Mouse (Mus musculus): ENCODE measurements around the gene Gm18596. TPM values are rescaled to one million over a fixed set of nuclear protein-coding genes. Genes with fewer than 3 reads are reported as not detected.
"Not testable (repeated sequence)": the region's sequence is repeated elsewhere in the genome, so short reads cannot be mapped to it uniquely, and the experiment has no call there.

Gene Gm18596
- not detected in 2 replicates for total RNA-seq (2014; rRNA removed; ENCODE audit: low replicate concordance)
- not detected in 2 replicates for polyA plus RNA-seq (2015; fragmentation: Nextera tagmentation; extraction: Ambion mirVana)

DNA sequence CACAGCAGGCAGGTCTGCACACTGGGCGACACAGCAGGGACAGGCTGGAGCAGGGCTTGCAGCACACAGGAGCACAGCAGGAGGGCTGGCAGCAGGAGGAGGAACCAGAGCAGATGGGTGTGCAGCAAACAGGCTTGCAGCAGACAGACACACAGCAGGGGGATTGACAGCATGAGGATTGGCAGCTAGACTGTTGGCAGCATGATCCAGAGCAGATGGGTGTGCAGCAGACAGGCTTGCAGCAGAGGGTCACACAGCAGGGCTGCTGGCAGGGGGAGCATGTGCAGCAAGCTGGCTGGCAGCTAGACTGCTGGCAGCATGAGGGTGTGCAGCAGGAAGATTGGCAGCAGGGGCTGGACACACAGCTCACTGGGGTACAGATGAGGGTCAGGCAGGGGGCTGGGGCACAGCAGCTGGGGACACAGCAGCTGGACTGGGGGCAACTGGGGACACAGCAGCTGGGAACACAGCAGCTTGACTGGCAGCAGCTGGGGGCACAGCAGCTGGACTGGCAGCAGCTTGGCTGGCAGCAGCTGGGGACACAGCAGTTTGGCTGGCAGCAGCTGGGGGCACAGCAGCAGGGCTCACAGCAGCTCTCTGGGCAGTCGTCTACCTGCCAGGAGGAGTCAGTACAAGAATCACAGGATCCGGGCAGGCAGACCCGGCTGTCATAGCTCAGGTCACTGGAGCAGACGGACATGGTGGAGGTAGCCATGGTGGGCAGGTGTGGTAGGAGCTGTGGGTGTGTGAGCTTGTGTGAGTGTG, at the start of gene Gm18596:
Gm18596 (minus strand) TSS at position 715 of the 765 bp plus-strand sequence.
- H3K4me1 ChIP-seq (ENCODE audit: control insufficient read depth, insufficient read depth); H3K27ac ChIP-seq (ENCODE audit: low read depth); H3K36me3 ChIP-seq (replicated peaks; ENCODE audit: control insufficient read depth, insufficient read depth, low read length); H3K9me3 ChIP-seq (replicated peaks; ENCODE audit: control insufficient read depth, low read length); DNase-seq (ENCODE audit: low spot score); ATAC-seq (ENCODE audit: insufficient read depth, low read depth); H3K4me2 ChIP-seq (ENCODE audit: low read depth, low read length); H3K9ac ChIP-seq (replicated peaks; ENCODE audit: low read depth, low read length); H3K4me3 ChIP-seq (ENCODE audit: low read depth, low read length); H3K27me3 ChIP-seq (ENCODE audit: control insufficient read depth, insufficient read depth, low read length): not testable (repeated sequence)
- 53% methylated on average over 4 of the region's 5 CpGs for WGBS

DNA sequence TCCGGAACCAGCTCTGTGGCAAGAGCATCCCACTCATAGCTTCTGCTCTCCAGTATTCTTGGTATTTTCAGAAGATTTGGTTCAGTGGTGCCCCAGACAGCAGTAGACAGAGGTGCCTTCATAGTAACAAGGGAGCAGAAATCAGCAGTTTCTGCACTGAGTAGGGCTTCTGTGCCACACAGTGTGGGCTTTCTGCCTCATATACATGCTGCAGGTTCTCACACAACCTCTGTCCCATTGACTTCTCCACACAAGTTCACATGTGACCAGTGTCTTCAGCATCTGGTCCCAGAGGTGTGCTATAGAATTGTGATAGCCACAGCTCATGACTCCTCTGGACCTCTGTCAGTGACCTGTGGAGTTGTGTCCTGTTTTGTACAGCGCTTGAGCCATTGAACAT, 46.2 kb upstream of the Gm18596 start:
- Histone ChIP-seq H3K27ac (ENCODE audit: low read depth) (no peak overlapping the region), H3K9me3 (replicated peaks; ENCODE audit: control insufficient read depth, low read length) (no peaks in the 10 kb centered on the region), H3K27me3 (ENCODE audit: control insufficient read depth, insufficient read depth, low read length) (no peaks in the 10 kb centered on the region), H3K4me3 (ENCODE audit: low read depth, low read length) (no peak overlapping the region), H3K4me2 (ENCODE audit: low read depth, low read length) (no peak overlapping the region), H3K4me1 (ENCODE audit: control insufficient read depth, insufficient read depth) (no peaks in the 10 kb centered on the region), H3K36me3 (replicated peaks; ENCODE audit: control insufficient read depth, insufficient read depth, low read length) (no peaks in the 10 kb centered on the region), H3K9ac (replicated peaks; ENCODE audit: low read depth, low read length) (no peak overlapping the region)
- 85% methylated on average over 2 of the region's 2 CpGs for WGBS
- ATAC-seq (ENCODE audit: insufficient read depth, low read depth) (no peak), DNase-seq (ENCODE audit: low spot score) (no peak)
- TF ChIP-seq EP300 (IDR thresholded peaks at IDR 0.05; ENCODE audit: low read depth): no peak
- TF ChIP-seq CTCF (IDR thresholded peaks at IDR 0.05; ENCODE audit: low read depth): no peak

DNA sequence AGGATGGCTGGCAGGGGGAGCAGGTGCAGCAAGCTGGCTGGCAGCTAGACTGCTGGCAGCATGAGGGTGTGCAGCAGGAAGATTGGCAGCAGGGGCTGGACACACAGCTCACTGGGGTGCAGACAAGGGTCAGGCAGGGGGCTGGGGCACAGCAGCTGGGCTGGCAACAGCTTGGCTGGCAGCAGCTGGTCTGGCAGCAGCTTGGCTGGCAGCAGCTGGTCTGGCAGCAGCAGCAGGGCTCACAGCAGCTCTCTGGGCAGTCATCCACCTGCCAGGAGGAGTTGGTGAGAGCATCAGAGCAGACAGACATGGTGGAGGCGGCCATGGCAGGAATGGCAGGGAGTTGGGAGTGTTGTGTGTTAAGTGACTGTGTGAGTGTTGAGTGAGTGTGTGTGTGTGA, 45.4 kb upstream of the Gm18596 start, which contains the start of gene Gm7137:
Gm7137 (minus strand) TSS at position 325 of the 400 bp plus-strand sequence.
- H3K9ac ChIP-seq (replicated peaks; ENCODE audit: low read depth, low read length); H3K27me3 ChIP-seq (ENCODE audit: control insufficient read depth, insufficient read depth, low read length); H3K27ac ChIP-seq (ENCODE audit: low read depth); H3K4me1 ChIP-seq (ENCODE audit: control insufficient read depth, insufficient read depth); DNase-seq (ENCODE audit: low spot score); H3K4me3 ChIP-seq (ENCODE audit: low read depth, low read length); H3K9me3 ChIP-seq (replicated peaks; ENCODE audit: control insufficient read depth, low read length); ATAC-seq (ENCODE audit: insufficient read depth, low read depth); H3K4me2 ChIP-seq (ENCODE audit: low read depth, low read length); H3K36me3 ChIP-seq (replicated peaks; ENCODE audit: control insufficient read depth, insufficient read depth, low read length): not testable (repeated sequence)
- 60% methylated on average over 1 of the region's 1 CpGs for WGBS

GRCm38 (mm10) chr10:77783396-77783795, 41.0 kb upstream of the Gm18596 start:
- not testable (repeated sequence) for H3K4me3 ChIP-seq (ENCODE audit: low read depth, low read length); H3K36me3 ChIP-seq (replicated peaks; ENCODE audit: control insufficient read depth, insufficient read depth, low read length); H3K27ac ChIP-seq (ENCODE audit: low read depth); H3K9me3 ChIP-seq (replicated peaks; ENCODE audit: control insufficient read depth, low read length); DNase-seq (ENCODE audit: low spot score); H3K4me1 ChIP-seq (ENCODE audit: control insufficient read depth, insufficient read depth); H3K4me2 ChIP-seq (ENCODE audit: low read depth, low read length); H3K27me3 ChIP-seq (ENCODE audit: control insufficient read depth, insufficient read depth, low read length); H3K9ac ChIP-seq (replicated peaks; ENCODE audit: low read depth, low read length)
- 10% methylated on average over 1 of the region's 3 CpGs for WGBS
- peak; percentile 88 for ATAC-seq (ENCODE audit: insufficient read depth, low read depth)

DNA sequence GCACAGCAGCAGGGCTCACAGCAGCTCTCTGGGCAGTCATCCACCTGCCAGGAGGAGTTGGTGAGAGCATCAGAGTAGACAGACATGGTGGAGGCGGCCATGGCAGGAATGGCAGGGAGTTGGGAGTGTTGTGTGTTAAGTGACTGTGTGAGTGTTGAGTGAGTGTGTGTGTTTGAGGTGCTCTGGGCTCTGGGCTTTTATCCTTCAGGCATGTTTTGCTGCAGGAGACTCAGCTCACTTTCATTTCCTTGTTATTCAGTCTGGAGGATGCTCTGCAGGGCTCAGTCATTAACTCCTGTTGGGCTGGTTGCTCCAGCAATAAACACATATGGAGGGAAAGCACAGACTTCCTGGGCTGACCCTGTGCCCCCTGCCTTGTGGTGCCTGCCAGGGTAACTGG, 40.0 kb upstream of the Gm18596 start, which contains the start of gene Gm3250:
Gm3250 (minus strand) TSS at position 101 of the 400 bp plus-strand sequence.
- not testable (repeated sequence) for ATAC-seq (ENCODE audit: insufficient read depth, low read depth)

GRCm38 (mm10) chr10:77776844-77777243, 34.4 kb upstream of the Gm18596 start, which contains the start of gene Gm7138:
Gene Gm7138, minus strand, starts transcription at chr10:77776944.
- H3K27ac ChIP-seq (ENCODE audit: low read depth); H3K9ac ChIP-seq (replicated peaks; ENCODE audit: low read depth, low read length); H3K9me3 ChIP-seq (replicated peaks; ENCODE audit: control insufficient read depth, low read length); H3K27me3 ChIP-seq (ENCODE audit: control insufficient read depth, insufficient read depth, low read length); H3K4me2 ChIP-seq (ENCODE audit: low read depth, low read length); ATAC-seq (ENCODE audit: insufficient read depth, low read depth); H3K4me1 ChIP-seq (ENCODE audit: control insufficient read depth, insufficient read depth); H3K36me3 ChIP-seq (replicated peaks; ENCODE audit: control insufficient read depth, insufficient read depth, low read length); DNase-seq (ENCODE audit: low spot score); H3K4me3 ChIP-seq (ENCODE audit: low read depth, low read length): not testable (repeated sequence)
- 20% methylated on average over 1 of the region's 1 CpGs for WGBS

More for the DNA sequence above, 40.0 kb upstream of the Gm18596 start, which contains the start of gene Gm3250:
- H3K4me3 ChIP-seq (ENCODE audit: low read depth, low read length); DNase-seq (ENCODE audit: low spot score); H3K27me3 ChIP-seq (ENCODE audit: control insufficient read depth, insufficient read depth, low read length); H3K27ac ChIP-seq (ENCODE audit: low read depth); H3K4me2 ChIP-seq (ENCODE audit: low read depth, low read length); H3K4me1 ChIP-seq (ENCODE audit: control insufficient read depth, insufficient read depth); H3K36me3 ChIP-seq (replicated peaks; ENCODE audit: control insufficient read depth, insufficient read depth, low read length); H3K9ac ChIP-seq (replicated peaks; ENCODE audit: low read depth, low read length); H3K9me3 ChIP-seq (replicated peaks; ENCODE audit: control insufficient read depth, low read length): not testable (repeated sequence)
- no CpG with 5 or more reads among the region's 1 CpGs for WGBS

DNA sequence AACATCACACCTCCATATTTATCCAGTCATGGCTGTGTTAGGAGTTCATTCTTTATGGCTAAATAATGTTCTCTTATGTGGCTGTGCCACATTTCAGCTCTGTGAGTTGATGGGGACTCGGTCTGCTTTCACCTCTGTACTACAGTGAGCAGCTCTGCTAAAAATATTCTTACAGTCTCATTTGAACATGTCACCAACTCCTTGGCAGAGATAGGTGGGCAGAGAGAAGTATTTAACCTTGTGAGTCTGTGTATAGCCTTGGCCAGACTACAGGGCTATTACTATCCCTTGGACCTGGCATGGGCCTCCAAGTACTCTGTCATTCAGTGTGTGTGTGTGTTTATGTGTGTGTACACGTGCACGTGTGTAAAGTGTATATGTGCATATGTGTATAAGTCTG, 29.7 kb upstream of the Gm18596 start:
- not testable (repeated sequence) for H3K4me3 ChIP-seq (ENCODE audit: low read depth, low read length); DNase-seq (ENCODE audit: low spot score); H3K27ac ChIP-seq (ENCODE audit: low read depth); H3K9me3 ChIP-seq (replicated peaks; ENCODE audit: control insufficient read depth, low read length); H3K4me1 ChIP-seq (ENCODE audit: control insufficient read depth, insufficient read depth); H3K9ac ChIP-seq (replicated peaks; ENCODE audit: low read depth, low read length); H3K36me3 ChIP-seq (replicated peaks; ENCODE audit: control insufficient read depth, insufficient read depth, low read length); H3K4me2 ChIP-seq (ENCODE audit: low read depth, low read length); H3K27me3 ChIP-seq (ENCODE audit: control insufficient read depth, insufficient read depth, low read length)
- no CpG with 5 or more reads among the region's 3 CpGs for WGBS
- ATAC-seq (ENCODE audit: insufficient read depth, low read depth): peak; percentile 81

DNA sequence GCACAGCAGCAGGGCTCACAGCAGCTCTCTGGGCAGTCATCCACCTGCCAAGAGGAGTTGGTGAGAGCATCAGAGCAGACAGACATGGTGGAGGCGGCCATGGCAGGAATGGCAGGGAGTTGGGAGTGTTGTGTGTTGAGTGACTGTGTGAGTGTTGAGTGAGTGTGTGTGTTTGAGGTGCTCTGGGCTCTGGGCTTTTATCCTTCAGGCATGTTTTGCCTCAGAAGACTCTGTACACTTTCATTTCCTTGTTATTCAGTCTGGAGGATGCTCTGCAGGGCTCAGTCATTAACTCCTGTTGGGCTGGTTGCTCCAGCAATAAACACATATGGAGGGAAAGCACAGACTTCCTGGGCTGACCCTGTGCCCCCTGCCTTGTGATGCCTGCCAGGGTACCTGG, 28.8 kb upstream of the Gm18596 start, which contains the start of gene Gm3238:
Gm3238 (minus strand) TSS at position 101 of the 400 bp plus-strand sequence.
- H3K9ac ChIP-seq (replicated peaks; ENCODE audit: low read depth, low read length); H3K36me3 ChIP-seq (replicated peaks; ENCODE audit: control insufficient read depth, insufficient read depth, low read length); H3K4me1 ChIP-seq (ENCODE audit: control insufficient read depth, insufficient read depth); H3K9me3 ChIP-seq (replicated peaks; ENCODE audit: control insufficient read depth, low read length); H3K4me3 ChIP-seq (ENCODE audit: low read depth, low read length); DNase-seq (ENCODE audit: low spot score); H3K27me3 ChIP-seq (ENCODE audit: control insufficient read depth, insufficient read depth, low read length); H3K4me2 ChIP-seq (ENCODE audit: low read depth, low read length); H3K27ac ChIP-seq (ENCODE audit: low read depth); ATAC-seq (ENCODE audit: insufficient read depth, low read depth): not testable (repeated sequence)
- no CpG with 5 or more reads among the region's 1 CpGs for WGBS
